Mouse (Mus musculus): ENCODE data around the gene Pea15a. TPM values are rescaled to one million over a fixed set of nuclear protein-coding genes. Genes with fewer than 3 reads are reported as not detected.

The Pea15a gene
- polyA plus RNA-seq, 1 experiment from 2014 or later = 470 TPM

DNA sequence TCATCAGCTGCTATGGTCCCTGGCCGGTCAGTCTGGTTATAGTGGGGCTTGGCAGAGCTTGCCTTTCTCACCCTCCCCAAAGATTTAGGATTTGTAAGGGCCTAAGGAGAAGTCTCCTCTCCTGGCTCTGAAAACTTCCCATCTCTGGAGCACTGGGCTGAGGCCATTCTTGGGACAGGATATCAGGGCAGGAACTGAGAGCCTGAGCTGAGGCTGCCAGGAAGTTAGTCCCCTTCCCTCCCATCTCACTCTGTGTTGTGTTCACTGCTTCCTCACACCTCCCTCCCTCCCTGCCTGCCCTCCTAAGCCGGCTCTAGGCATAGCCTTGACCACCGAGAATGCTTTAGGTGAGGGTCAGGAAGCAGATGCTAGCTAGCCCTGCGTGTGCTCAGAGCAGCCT is 3.0 kb downstream of the Pea15a start:
- Histone ChIP-seq H3K9ac (peak overlapping the region; percentile 98), H3K27ac (peak overlapping the region; percentile 98), H3K36me3 (ENCODE audit: poor library complexity, severe bottlenecking) (peaks cover 19% of the 10 kb centered on the region), H3K4me2 (peak overlapping the region; percentile 95), H3K27me3 (no peaks in the 10 kb centered on the region), H3K4me3 (peak overlapping the region; percentile 88), H3K4me1 (peaks cover 81% of the 10 kb centered on the region), H3K9me3 (replicated peaks) (no peaks in the 10 kb centered on the region)
- WGBS = 0% methylated on average over 4 of the region's 4 CpGs
- ATAC-seq = no peak

DNA sequence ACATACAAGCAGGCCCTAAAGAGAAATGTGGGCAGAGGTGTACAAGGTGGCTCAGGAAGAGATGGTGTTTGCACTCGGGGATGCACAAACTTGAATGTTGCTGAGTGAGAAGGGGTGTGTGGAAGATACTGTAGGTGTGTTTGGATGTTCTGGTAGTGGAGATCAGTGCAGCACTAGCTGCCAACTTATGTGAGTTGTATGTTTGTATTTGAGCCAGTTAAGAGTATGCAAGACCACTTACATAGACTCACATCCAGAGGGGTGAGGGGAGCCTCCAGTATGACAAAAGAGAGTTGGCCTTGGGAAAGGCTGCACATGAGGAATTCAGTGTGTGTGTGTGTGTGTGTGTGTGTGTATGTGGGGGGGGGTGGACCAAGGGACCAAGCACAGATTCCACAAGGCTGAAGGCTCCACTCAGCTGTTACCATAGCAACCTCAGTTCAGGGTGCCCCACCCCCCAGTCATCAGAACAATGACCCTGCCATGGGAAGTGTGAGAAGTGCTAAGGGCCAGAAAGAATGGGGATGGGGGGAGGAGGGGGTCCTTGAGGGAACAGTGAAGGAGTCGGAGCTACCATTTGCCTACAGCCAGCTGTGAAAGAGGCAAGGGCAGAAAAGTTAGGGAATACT is 3.6 kb downstream of the Pea15a start:
- H3K9me3 ChIP-seq (replicated peaks) = no peaks in the 10 kb centered on the region
- peaks cover 24% of the 10 kb centered on the region for H3K36me3 ChIP-seq (ENCODE audit: poor library complexity, severe bottlenecking)
- 4% methylated on average over 2 of the region's 2 CpGs for WGBS

GRCm38 (mm10) chr1:172201967-172202880 is 4.4 kb downstream of the Pea15a start:
- Histone ChIP-seq H3K9me3 (replicated peaks) (no peaks in the 10 kb centered on the region), H3K36me3 (ENCODE audit: poor library complexity, severe bottlenecking) (peaks cover 32% of the 10 kb centered on the region), H3K4me1 (peaks cover 78% of the 10 kb centered on the region), H3K27me3 (no peaks in the 10 kb centered on the region), H3K4me2 (peak overlapping the region; percentile 95), H3K27ac (peak overlapping the region; percentile 98), H3K4me3 (peak overlapping the region; percentile 88), H3K9ac (peak overlapping the region; percentile 98)
- WGBS = 3% methylated on average over 14 of the region's 14 CpGs
- no peak for ATAC-seq

More for the DNA sequence above, 3.6 kb downstream of the Pea15a start:
- peak overlapping the region; percentile 95 for H3K4me2 ChIP-seq
- H3K4me1 ChIP-seq = peaks cover 81% of the 10 kb centered on the region
- no peaks in the 10 kb centered on the region for H3K27me3 ChIP-seq
- H3K4me3 ChIP-seq = peak overlapping the region; percentile 88
- H3K27ac ChIP-seq = peak overlapping the region; percentile 98
- peak; percentile 29; the same call in 1 of the 2 replicates for ATAC-seq
- H3K9ac ChIP-seq = peak overlapping the region; percentile 98

DNA sequence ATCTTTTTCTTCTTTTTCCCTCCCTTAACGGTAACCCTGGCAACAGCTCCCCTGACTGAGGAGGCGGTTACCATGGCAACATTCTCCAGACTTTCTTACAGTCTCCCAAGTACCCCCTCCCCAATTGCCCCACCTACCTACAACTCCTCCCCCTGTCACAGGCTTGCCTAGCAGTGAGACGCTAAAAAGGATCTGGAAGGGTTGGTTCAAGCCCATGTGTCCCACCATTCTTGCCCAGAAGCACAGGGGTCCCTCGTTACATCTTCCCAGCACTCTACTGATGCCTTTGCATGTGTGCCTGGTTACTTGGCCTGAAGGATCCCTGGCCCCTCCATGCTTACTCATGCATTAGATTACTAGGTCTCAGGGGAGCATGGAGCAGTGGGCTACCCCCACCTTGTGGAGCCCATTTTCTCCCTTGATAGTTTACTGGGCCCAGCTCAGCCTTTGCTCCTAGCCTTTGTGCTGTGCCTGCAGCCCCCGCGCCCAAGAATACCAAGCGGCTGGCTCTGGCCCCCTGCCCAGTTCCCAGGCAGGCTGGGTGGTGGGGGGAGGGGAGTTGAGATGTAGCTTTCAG is 5.6 kb downstream of the Pea15a start:
- Histone ChIP-seq H3K4me2 (peak overlapping the region; percentile 95), H3K9ac (peak overlapping the region; percentile 58), H3K4me1 (peaks cover 69% of the 10 kb centered on the region), H3K4me3 (peak overlapping the region; percentile 24), H3K27me3 (no peaks in the 10 kb centered on the region), H3K36me3 (ENCODE audit: poor library complexity, severe bottlenecking) (peaks cover 45% of the 10 kb centered on the region), H3K27ac (peak overlapping the region; percentile 98), H3K9me3 (replicated peaks) (no peaks in the 10 kb centered on the region)
- WGBS = 6% methylated on average over 7 of the region's 7 CpGs
- peak; percentile 75 for ATAC-seq

GRCm38 (mm10) chr1:172200161-172200560 is 6.4 kb downstream of the Pea15a start:
- H3K36me3 ChIP-seq (ENCODE audit: poor library complexity, severe bottlenecking) = peaks cover 53% of the 10 kb centered on the region
- H3K9me3 ChIP-seq (replicated peaks) = no peaks in the 10 kb centered on the region
- peak overlapping the region; percentile 16 for H3K4me3 ChIP-seq
- H3K27ac ChIP-seq = peak overlapping the region; percentile 98
- H3K9ac ChIP-seq = peak overlapping the region; percentile 58
- no peaks in the 10 kb centered on the region for H3K27me3 ChIP-seq
- peaks cover 61% of the 10 kb centered on the region for H3K4me1 ChIP-seq
- WGBS = 67% methylated on average over 5 of the region's 5 CpGs
- ATAC-seq = no peak
- H3K4me2 ChIP-seq = peak overlapping the region; percentile 95

GRCm38 (mm10) chr1:172198996-172199395 is 7.6 kb downstream of the Pea15a start:
- Histone ChIP-seq H3K27me3 (no peaks in the 10 kb centered on the region), H3K36me3 (ENCODE audit: poor library complexity, severe bottlenecking) (peaks cover 65% of the 10 kb centered on the region), H3K4me1 (peaks cover 49% of the 10 kb centered on the region), H3K9ac (no peak overlapping the region), H3K27ac (no peak overlapping the region), H3K9me3 (replicated peaks) (no peaks in the 10 kb centered on the region), H3K4me2 (no peak overlapping the region), H3K4me3 (no peak overlapping the region)
- 92% methylated on average over 4 of the region's 4 CpGs for WGBS
- no peak for ATAC-seq

DNA sequence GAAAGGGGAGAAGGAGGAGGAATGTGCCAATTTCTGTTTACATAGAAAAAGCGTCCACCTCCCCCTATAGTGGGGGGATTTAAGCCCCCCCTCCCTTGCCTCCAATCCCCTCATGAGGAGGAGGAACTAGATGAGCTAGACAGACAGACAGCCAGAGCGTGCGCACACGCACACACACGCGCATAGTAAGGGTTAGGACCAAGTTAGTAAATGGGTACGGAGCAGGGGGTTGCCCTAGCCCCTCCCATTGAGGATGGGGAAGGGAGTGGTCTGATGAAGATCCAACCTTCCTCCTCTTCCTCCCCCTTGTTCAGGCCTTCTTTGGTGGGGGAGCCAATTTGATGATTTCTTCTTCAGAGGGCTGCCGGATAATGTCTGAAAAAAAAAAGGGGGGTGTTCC is 8.3 kb downstream of the Pea15a start:
- no peak overlapping the region for H3K4me2 ChIP-seq
- peak overlapping the region; percentile 52; the same call in 1 of the 2 replicates for H3K27ac ChIP-seq
- H3K4me1 ChIP-seq = peaks cover 42% of the 10 kb centered on the region
- no peak for ATAC-seq
- H3K27me3 ChIP-seq = no peaks in the 10 kb centered on the region
- WGBS = 91% methylated on average over 8 of the region's 8 CpGs
- no peaks in the 10 kb centered on the region for H3K9me3 ChIP-seq (replicated peaks)
- H3K9ac ChIP-seq = no peak overlapping the region
- no peak overlapping the region for H3K4me3 ChIP-seq
- H3K36me3 ChIP-seq (ENCODE audit: poor library complexity, severe bottlenecking) = peaks cover 71% of the 10 kb centered on the region

GRCm38 (mm10) chr1:172197851-172198250 is 8.8 kb downstream of the Pea15a start:
- Histone ChIP-seq H3K4me1 (peaks cover 38% of the 10 kb centered on the region), H3K27ac (peak overlapping the region; percentile 17; the same call in 1 of the 2 replicates), H3K4me2 (no peak overlapping the region), H3K27me3 (no peaks in the 10 kb centered on the region), H3K36me3 (ENCODE audit: poor library complexity, severe bottlenecking) (peaks cover 71% of the 10 kb centered on the region), H3K9ac (0 out of 2 replicates have a peak overlapping the region, but pooled peaks have one; percentile 23), H3K4me3 (no peak overlapping the region), H3K9me3 (replicated peaks) (no peaks in the 10 kb centered on the region)
- ATAC-seq = no peak
- 77% methylated on average over 5 of the region's 5 CpGs for WGBS

DNA sequence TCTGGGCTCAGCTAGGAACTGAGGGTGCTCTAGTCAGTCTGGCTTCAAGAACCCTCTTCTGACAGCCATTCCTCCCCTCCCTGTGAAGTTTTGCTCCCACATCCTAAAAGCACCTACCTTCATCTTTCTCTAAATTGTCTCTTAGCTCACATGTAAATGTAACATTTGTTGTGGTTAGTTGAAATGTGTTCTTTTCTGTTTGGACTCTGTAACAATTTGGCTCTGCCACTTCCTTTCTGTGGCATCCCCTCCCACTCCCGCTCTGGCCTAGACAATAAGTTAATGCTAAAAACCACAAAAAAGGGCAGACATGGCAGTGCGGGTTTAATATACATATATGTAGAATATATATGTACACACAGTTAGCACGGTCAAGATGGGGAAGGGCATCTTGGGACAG is 9.5 kb downstream of the Pea15a start:
- H3K27ac ChIP-seq = peak overlapping the region; percentile 32
- no peak overlapping the region for H3K9ac ChIP-seq
- no peaks in the 10 kb centered on the region for H3K9me3 ChIP-seq (replicated peaks)
- no peaks in the 10 kb centered on the region for H3K27me3 ChIP-seq
- WGBS = 85% methylated on average over 3 of the region's 3 CpGs
- H3K4me1 ChIP-seq = peaks cover 31% of the 10 kb centered on the region
- ATAC-seq = no peak
- H3K36me3 ChIP-seq (ENCODE audit: poor library complexity, severe bottlenecking) = peaks cover 78% of the 10 kb centered on the region
- H3K4me2 ChIP-seq = no peak overlapping the region
- no peak overlapping the region for H3K4me3 ChIP-seq

DNA sequence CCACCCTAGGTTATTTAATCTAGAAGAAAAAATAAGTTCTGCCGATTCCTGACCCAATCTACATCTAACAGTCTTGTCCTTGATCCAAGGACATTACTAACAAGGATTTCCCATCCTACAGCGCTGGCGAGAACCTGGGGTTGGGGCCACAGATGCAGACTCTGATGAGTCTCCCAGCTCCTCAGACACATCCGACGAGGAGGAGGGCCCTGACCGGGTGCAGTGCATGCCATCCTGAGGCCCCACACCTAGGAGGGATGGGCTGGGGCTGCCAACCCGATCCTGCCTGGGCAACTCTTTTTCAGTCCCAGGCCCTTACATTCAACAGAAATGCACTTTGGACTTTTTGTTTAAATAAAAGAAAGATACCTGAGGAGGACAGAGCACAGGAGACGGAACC is 12.2 kb downstream of the Pea15a start:
- H3K27ac ChIP-seq = peak overlapping the region; percentile 21; the same call in 1 of the 2 replicates
- H3K36me3 ChIP-seq (ENCODE audit: poor library complexity, severe bottlenecking) = peaks cover 93% of the 10 kb centered on the region
- no peaks in the 10 kb centered on the region for H3K27me3 ChIP-seq
- H3K9me3 ChIP-seq (replicated peaks) = no peaks in the 10 kb centered on the region
- no peak overlapping the region for H3K9ac ChIP-seq
- peaks cover 4% of the 10 kb centered on the region; the same call in 1 of the 2 replicates for H3K4me1 ChIP-seq
- no peak for ATAC-seq
- no peak overlapping the region for H3K4me2 ChIP-seq
- WGBS = 77% methylated on average over 8 of the region's 8 CpGs
- H3K4me3 ChIP-seq = no peak overlapping the region

DNA sequence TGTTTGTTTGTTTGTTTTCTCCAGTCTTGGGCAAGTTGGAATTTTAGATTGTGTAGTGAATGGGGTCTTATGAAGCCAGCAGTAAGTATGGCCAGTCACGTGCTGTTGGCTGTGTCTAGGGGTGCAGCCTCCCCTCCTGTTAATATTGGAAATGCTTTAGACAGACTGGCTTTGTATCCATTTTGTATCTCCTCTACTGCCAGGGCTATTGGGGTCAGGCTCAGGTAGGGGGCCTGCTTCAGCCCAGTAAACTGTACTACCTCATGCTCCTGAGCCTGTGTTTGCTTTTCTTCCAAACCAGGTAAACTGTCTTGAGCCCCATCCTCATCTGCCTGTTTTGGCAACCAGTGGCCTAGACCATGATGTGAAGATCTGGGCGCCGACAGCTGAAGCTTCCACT is 14.4 kb downstream of the Pea15a start:
- no peak for ATAC-seq
- H3K27me3 ChIP-seq = no peaks in the 10 kb centered on the region

DNA sequence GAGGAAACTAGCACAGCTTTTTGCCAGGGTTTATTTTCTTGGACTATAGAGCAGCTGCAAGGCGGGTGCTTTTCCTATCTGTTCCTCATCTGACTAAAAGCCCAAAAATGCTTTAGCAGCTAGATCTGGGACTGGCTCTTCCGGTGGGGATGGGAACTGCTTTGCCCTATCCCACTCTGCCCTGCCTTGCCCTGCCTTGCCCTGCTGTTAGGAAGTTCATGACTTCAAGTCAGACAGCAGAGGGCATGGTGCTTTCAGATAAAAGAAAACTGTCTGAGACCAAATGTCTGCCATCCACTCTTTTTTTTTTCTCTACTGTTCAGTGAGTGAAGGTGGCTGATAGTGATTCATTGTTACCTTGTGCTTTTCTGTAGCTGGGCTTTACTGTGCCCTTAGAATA is 15.0 kb downstream of the Pea15a start:
- Histone ChIP-seq H3K27me3 (no peaks in the 10 kb centered on the region), H3K4me1 (no peaks in the 10 kb centered on the region), H3K9me3 (replicated peaks) (no peaks in the 10 kb centered on the region), H3K4me3 (no peak overlapping the region), H3K4me2 (no peak overlapping the region), H3K27ac (no peak overlapping the region), H3K9ac (0 out of 2 replicates have a peak overlapping the region, but pooled peaks have one; percentile 5), H3K36me3 (ENCODE audit: poor library complexity, severe bottlenecking) (peaks cover 93% of the 10 kb centered on the region)
- WGBS = 88% methylated on average over 2 of the region's 2 CpGs
- ATAC-seq = no peak

More for the DNA sequence above, 14.4 kb downstream of the Pea15a start:
- no peak overlapping the region for H3K9ac ChIP-seq
- peaks cover 93% of the 10 kb centered on the region for H3K36me3 ChIP-seq (ENCODE audit: poor library complexity, severe bottlenecking)
- H3K27ac ChIP-seq = no peak overlapping the region
- H3K4me2 ChIP-seq = no peak overlapping the region
- 95% methylated on average over 3 of the region's 3 CpGs for WGBS
- H3K4me1 ChIP-seq = no peaks in the 10 kb centered on the region
- H3K9me3 ChIP-seq (replicated peaks) = no peaks in the 10 kb centered on the region
- H3K4me3 ChIP-seq = no peak overlapping the region

All from forebrain, embryonic 13.5 days (tissue).